Mouse (Mus musculus) kidney, adult 9 months (tissue): ENCODE measurements around the gene Slpi.

Experiments
- DNase-seq: peaks from one replicate; pipeline ENCODE4 v3.0.0; 2022

Slpi gene

GRCm38 (mm10) chr2:164389020-164389419 is at the start of gene Slpi:
TSS of gene Slpi (minus strand) at chr2:164389095.
- DNase-seq = no peak

DNA sequence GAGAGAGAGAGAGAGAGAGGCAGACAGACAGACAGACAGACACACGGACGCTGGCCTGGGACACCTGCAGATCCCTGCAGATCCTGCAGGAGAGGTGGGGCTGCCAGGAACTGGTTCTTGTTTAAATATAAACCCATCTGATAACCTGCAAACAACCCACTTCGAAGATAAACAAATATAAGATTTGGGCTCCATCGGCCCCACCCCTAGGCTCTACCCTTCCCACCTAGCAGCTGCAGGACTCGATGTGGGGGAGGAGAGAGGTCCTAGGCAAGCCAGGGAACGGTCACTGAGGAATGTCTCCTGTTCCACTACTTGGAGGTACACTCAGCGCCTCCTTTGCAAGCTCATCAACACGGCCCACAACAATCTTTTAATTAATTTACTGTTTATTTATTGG is 49.4 kb upstream of the Slpi start:
- DNase-seq = peak; percentile 49

DNA sequence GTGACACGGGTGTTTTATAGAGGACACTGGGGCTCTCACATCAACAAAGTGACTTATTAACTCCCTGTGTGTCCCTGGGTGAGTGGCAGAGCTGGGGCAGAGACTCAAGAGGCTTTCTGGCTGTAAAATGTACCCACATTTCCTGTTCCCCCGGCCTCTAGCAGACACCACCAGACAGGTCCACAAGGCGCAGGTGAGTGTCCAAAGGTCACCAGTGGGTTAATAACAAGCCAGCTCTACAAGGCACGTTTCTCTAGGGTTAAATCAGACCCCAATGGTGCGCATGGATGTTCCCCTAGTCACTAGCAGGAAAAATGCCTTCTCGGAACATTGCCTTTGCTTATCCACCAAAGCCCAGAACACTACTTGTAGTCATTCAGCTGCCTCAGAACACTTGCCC is 48.8 kb upstream of the Slpi start:
- DNase-seq = peak; percentile 92

- DNase-seq = peak; percentile 86
These were observed 48.1 kb upstream of the Slpi start for GRCm38 (mm10) chr2:164436961-164437360.

- peak; percentile 53 for DNase-seq
These were observed 47.5 kb upstream of the Slpi start for GRCm38 (mm10) chr2:164436215-164436913.

DNA sequence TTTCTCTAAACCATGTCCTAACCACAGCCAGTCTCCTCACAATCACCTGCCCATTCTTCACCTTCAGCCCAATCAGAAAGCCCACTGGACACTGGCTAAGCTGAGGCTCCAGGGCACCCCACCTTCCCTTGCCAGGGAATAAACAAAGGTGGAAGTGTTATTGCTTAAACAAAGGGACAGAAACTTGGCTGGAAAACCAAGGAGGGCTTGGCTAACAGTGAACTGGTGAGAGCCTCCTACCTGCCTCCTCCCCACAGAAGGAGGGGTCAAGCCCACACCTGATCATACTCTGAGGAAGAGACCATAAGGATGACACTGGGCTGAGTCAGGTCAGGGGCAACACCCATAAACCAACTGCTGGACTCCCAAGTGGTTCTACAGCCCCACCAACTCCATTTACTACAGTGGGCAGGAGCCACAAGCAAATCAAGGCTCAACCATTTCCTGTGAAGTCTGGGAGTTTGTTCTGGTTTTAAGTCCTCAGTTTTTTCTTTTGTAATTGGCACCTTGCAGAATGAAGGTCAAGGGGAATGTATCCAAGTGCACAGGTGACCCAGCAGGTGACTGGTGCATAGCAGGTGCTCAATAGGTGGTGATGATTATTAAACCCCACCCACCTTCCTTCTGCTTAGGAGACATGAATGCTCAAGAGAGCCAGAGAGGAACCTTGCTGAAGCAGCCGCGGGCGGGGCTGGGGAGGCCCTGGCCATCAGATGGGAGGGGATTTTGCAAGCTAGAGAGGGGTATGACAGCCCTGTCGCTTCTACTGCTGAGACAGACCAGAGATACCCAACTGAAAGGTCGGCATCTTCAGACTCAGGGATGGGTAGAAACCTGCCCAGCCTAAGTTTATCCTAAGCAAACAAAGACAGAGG is 46.6 kb upstream of the Slpi start:
- DNase-seq = peak; percentile 69

DNA sequence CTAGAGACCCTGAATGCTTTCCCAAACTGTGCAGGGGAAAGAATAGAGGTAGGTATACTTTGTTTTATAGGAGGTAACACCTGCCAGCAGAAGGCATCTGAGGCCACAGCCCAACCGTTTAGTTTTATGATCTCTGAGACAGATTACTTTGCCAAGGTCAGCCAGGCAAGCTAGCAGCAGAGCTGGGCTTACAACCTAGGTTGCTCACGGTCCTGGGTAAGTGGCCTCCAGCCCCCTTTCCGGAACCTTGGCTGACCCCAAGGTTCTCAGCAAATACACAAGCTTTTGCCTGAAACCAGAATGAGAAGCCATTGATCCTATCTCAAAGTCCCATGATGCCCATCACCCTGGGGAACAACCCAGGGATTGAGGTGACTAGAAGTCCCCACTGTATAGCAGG is 45.8 kb upstream of the Slpi start:
- peak; percentile 67 for DNase-seq

GRCm38 (mm10) chr2:164433278-164433895 is 44.5 kb upstream of the Slpi start:
- DNase-seq = peak; percentile 38

DNA sequence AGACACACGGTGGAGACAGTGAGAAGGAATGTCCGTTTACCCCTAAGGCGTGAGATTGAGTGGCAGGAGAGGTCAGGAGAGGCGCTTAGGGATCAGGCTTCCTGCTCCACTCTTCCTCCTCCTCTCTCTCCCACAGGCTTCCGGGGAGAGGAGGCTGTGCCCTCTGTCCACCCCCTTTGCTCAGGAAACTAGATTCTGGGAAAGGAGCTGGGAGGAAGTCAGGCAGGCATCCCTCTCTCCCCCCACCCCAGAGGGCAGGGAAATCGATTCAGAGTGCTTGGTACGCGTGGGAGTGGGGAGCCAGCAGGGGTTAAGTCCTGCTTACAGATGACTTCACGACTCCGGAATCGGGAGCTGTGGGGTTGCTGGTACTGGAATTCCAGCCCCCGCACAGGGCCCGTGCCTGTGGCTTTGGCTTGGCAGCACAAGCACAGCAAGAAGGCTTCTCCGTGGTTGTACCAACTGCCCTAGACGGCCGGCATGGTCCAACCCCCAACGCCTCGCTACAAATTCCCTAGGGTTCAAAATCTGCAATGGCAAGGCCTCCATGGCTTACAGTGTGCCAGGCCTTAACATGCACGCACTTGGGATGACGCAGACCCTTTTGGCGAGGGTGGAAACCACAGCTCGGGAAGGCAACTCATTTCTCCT is 43.8 kb upstream of the Slpi start:
- peak; percentile 71 for DNase-seq

- peak; percentile 90 for DNase-seq
These were observed 43.0 kb upstream of the Slpi start for GRCm38 (mm10) chr2:164431676-164432465.

- peak; percentile 79 for DNase-seq
These were observed 41.8 kb upstream of the Slpi start for GRCm38 (mm10) chr2:164430697-164431096.

- DNase-seq = no peak
These were observed 41.2 kb upstream of the Slpi start for GRCm38 (mm10) chr2:164429881-164430615.

DNA sequence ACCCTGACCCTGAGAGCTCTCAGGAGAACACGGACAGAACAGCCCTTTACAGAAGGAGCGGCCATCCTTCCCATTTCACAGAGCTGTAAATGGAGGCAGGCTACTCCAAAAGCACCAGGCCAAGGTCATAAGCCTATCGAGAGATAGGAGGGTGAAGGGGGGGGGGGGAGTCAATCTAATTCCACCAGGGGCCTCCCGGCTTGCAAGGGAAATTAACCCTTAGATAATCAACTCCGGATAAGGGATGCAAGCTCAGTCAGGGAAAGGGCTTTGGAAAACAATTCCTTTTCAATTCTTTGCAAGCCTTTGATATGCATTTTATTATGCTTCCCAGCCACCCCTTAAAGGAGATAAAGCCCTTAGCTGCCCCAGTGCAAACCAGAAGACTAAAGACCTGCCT is 39.6 kb upstream of the Slpi start:
- DNase-seq = no peak

DNA sequence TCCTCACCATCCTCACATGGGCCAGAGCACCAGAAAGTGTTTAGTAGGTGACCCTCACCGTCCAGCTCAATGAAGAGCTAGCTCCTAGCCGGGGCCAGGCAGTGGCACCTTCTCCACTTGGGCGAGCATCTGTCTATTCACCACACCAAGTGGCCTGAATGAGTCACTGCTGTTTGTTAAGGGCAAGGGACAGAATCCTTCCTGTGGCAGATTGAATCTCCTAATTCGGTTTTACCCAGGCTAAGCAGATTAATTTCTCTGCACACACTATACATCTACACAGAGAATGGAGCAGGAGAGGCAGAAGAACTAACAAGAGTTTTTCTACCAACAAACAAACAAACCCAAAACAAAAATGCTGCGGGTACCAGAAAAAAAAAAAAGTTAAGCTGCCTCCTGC is 38.1 kb upstream of the Slpi start:
- DNase-seq = no peak

DNA sequence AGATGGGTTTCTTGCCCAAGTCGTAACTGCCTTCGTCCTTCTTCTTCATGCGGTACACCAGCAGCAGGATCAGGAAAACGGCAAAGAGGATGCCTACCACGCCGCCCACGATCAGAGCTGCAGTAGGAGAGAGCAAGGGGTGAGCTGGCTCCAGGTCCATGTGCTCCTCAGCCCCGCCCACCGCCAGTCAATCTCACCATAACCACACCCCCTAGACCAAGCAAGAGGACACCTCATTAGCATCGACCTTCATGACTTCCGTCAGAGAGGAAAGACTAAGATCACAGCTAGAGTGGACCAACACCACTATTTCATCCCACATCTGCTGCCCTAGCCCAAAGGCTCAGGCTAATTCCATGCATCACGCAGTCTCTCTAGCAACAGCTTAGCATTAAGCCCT is 37.2 kb upstream of the Slpi start:
- peak; percentile 69 for DNase-seq

DNA sequence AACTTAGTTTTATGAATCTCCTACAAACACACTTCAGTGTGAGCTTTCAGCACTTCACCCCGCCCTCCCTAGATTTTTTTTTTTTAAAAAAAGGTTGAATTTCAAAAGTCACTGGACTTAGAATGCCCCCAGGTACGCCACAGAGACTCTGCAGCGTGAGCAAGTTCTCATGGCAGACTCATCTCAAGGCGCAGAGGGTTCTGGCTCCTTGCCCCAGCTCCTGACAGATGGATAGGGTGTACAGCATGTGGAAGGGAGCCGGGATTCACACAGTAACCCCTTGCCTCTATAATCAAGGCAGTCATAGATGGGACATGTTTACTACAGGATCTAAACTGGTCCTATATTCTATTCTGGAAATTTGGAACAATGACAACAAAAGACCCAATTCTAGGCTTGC is 36.5 kb upstream of the Slpi start:
- peak; percentile 84 for DNase-seq

DNA sequence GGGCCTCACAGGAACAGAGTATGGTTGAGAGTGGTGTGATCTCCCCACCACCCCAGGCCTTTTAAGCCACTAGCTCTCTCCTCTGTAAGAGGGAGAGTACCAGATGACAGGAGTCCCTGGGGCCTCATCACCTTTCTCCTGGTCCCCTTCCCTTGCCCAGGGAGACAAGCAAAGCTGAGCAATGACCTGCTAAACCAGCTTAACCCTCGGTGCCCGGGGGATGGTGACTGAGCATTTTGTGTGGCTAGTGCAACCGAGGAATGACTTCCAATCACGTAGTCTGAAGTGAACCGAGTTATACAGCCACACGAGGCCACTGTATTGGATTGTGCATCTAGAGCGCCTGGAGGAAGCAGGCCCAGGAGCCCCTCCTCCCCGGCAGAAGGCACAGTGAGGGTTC is 35.5 kb upstream of the Slpi start:
- peak; percentile 25 for DNase-seq

GRCm38 (mm10) chr2:164423464-164423863 is 34.6 kb upstream of the Slpi start:
- no peak for DNase-seq

DNA sequence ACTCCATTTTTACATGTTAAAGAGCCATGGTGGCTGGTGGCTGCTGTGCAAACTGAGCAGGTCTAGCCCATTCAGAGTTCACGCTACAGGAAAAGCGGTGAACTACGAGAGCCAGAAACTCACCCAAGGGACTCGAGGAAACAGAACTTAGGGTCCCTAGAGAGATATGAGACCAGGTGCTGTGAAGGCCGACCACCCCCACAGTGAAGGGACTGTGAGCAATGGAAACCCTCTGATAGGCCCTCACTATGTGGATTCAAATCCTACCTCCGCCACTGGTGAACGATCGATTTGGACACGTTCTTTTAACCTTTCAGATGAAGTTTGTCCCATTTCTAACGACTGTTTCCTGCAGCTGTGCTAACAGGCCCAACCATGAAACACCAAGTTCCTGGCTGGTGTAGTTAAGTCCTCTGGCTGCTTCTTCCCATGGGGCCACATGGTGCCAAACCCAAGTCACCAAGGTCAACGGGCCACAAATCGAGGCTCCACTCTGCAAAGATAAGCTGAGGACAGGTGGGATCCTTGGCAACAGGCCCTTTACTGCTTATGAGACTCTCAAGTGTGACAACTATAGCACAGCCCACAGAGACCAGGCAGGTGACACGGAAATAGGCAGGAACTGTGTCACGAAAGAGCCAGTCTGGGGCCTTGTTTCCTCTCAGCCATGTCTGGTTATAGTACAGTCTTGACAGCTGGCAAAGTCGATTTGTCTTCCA is 33.9 kb upstream of the Slpi start:
- peak; percentile 47 for DNase-seq

GRCm38 (mm10) chr2:164421979-164422378 is 33.1 kb upstream of the Slpi start:
- DNase-seq = peak; percentile 83

- DNase-seq = no peak
These were observed 32.4 kb upstream of the Slpi start for GRCm38 (mm10) chr2:164421306-164421705.
